Mouse (Mus musculus): ENCODE measurements around the gene Slc22a14. TPM values are rescaled to one million over a fixed set of nuclear protein-coding genes. Genes with fewer than 3 reads are reported as not detected.
"Not testable (repeated sequence)": the region's sequence is repeated elsewhere in the genome, so short reads cannot be mapped to it uniquely, and the experiment has no call there.

The Slc22a14 gene
- polyA plus RNA-seq, 1 experiment = not detected

- TF ChIP-seq CTCF (IDR thresholded peaks at IDR 0.05; ENCODE audit: extremely low read depth, insufficient read length, insufficient replicate concordance, low read depth, low read length) (no peak), POLR2A (IDR thresholded peaks at IDR 0.05; ENCODE audit: low read depth, low read length) (no peak)
- WGBS = 93% methylated on average over 5 of the region's 5 CpGs
Measured at GRCm38 (mm10) chr9:119280894-119281682, 84.3 kb downstream of the Slc22a14 start.

GRCm38 (mm10) chr9:119278031-119278430 lies 87.3 kb downstream of the Slc22a14 start:
- 92% methylated on average over 5 of the region's 5 CpGs for WGBS
- H3K27me3 ChIP-seq (ENCODE audit: control insufficient read depth, insufficient read depth, low read length) = no peaks in the 10 kb centered on the region
- no peak overlapping the region for H3K4me3 ChIP-seq (ENCODE audit: low read depth, low read length)
- H3K4me1 ChIP-seq (ENCODE audit: control insufficient read depth, insufficient read depth, insufficient read length, low read length) = no peaks in the 10 kb centered on the region
- peaks cover 25% of the 10 kb centered on the region for H3K36me3 ChIP-seq (ENCODE audit: control insufficient read depth, insufficient read depth, low read length)
- TF ChIP-seq CTCF (IDR thresholded peaks at IDR 0.05; ENCODE audit: extremely low read depth, insufficient read length, insufficient replicate concordance, low read depth, low read length) (no peak), POLR2A (IDR thresholded peaks at IDR 0.05; ENCODE audit: low read depth, low read length) (no peak)
- no peak overlapping the region for H3K27ac ChIP-seq (ENCODE audit: insufficient read depth, low read depth, low read length)

More at GRCm38 (mm10) chr9:119280894-119281682, 84.3 kb downstream of the Slc22a14 start:
- Histone ChIP-seq H3K27me3 (ENCODE audit: control insufficient read depth, insufficient read depth, low read length) (no peaks in the 10 kb centered on the region), H3K36me3 (ENCODE audit: control insufficient read depth, insufficient read depth, low read length) (peaks cover 26% of the 10 kb centered on the region), H3K4me1 (ENCODE audit: control insufficient read depth, insufficient read depth, insufficient read length, low read length) (no peaks in the 10 kb centered on the region), H3K27ac (ENCODE audit: insufficient read depth, low read depth, low read length) (no peak overlapping the region), H3K4me3 (ENCODE audit: low read depth, low read length) (no peak overlapping the region)

- no peak for TF ChIP-seq CTCF (IDR thresholded peaks at IDR 0.05; ENCODE audit: extremely low read depth, insufficient read length, insufficient replicate concordance, low read depth, low read length)
- no peak for TF ChIP-seq POLR2A (IDR thresholded peaks at IDR 0.05; ENCODE audit: low read depth, low read length)
- no peaks in the 10 kb centered on the region for H3K4me1 ChIP-seq (ENCODE audit: control insufficient read depth, insufficient read depth, insufficient read length, low read length)
- H3K27me3 ChIP-seq (ENCODE audit: control insufficient read depth, insufficient read depth, low read length) = no peaks in the 10 kb centered on the region
- 69% methylated on average over 7 of the region's 7 CpGs for WGBS
- H3K27ac ChIP-seq (ENCODE audit: insufficient read depth, low read depth, low read length) = no peak overlapping the region
- no peak overlapping the region for H3K4me3 ChIP-seq (ENCODE audit: low read depth, low read length)
- H3K36me3 ChIP-seq (ENCODE audit: control insufficient read depth, insufficient read depth, low read length) = peaks cover 16% of the 10 kb centered on the region
Measured at GRCm38 (mm10) chr9:119276321-119276720, 89.0 kb downstream of the Slc22a14 start.

GRCm38 (mm10) chr9:119274814-119275213 lies 90.5 kb downstream of the Slc22a14 start:
- H3K27me3 ChIP-seq (ENCODE audit: control insufficient read depth, insufficient read depth, low read length); H3K27ac ChIP-seq (ENCODE audit: insufficient read depth, low read depth, low read length); H3K4me3 ChIP-seq (ENCODE audit: low read depth, low read length); H3K4me1 ChIP-seq (ENCODE audit: control insufficient read depth, insufficient read depth, insufficient read length, low read length): not testable (repeated sequence)
- H3K36me3 ChIP-seq (ENCODE audit: control insufficient read depth, insufficient read depth, low read length) = peaks cover 17% of the 10 kb centered on the region
- WGBS = 87% methylated on average over 5 of the region's 5 CpGs

- no peak for TF ChIP-seq CTCF (IDR thresholded peaks at IDR 0.05; ENCODE audit: extremely low read depth, insufficient read length, insufficient replicate concordance, low read depth, low read length)
- TF ChIP-seq POLR2A (IDR thresholded peaks at IDR 0.05; ENCODE audit: low read depth, low read length) = no peak
- 75% methylated on average over 4 of the region's 4 CpGs for WGBS
- Histone ChIP-seq H3K4me1 (ENCODE audit: control insufficient read depth, insufficient read depth, insufficient read length, low read length) (no peaks in the 10 kb centered on the region), H3K36me3 (ENCODE audit: control insufficient read depth, insufficient read depth, low read length) (peaks cover 21% of the 10 kb centered on the region), H3K27ac (ENCODE audit: insufficient read depth, low read depth, low read length) (no peak overlapping the region), H3K27me3 (ENCODE audit: control insufficient read depth, insufficient read depth, low read length) (no peaks in the 10 kb centered on the region), H3K4me3 (ENCODE audit: low read depth, low read length) (no peak overlapping the region)
Measured at GRCm38 (mm10) chr9:119271496-119271895, 93.9 kb downstream of the Slc22a14 start.

GRCm38 (mm10) chr9:119268588-119269145 lies 96.7 kb downstream of the Slc22a14 start:
- no peak for TF ChIP-seq CTCF (IDR thresholded peaks at IDR 0.05; ENCODE audit: extremely low read depth, insufficient read length, insufficient replicate concordance, low read depth, low read length)
- TF ChIP-seq POLR2A (IDR thresholded peaks at IDR 0.05; ENCODE audit: low read depth, low read length) = no peak
- H3K4me3 ChIP-seq (ENCODE audit: low read depth, low read length) = no peak overlapping the region
- WGBS = 92% methylated on average over 11 of the region's 11 CpGs

GRCm38 (mm10) chr9:119268120-119268519 lies 97.2 kb downstream of the Slc22a14 start:
- H3K27me3 ChIP-seq (ENCODE audit: control insufficient read depth, insufficient read depth, low read length) = no peaks in the 10 kb centered on the region
- 81% methylated on average over 6 of the region's 6 CpGs for WGBS
- no peaks in the 10 kb centered on the region for H3K4me1 ChIP-seq (ENCODE audit: control insufficient read depth, insufficient read depth, insufficient read length, low read length)
- TF ChIP-seq CTCF (IDR thresholded peaks at IDR 0.05; ENCODE audit: extremely low read depth, insufficient read length, insufficient replicate concordance, low read depth, low read length) (no peak), POLR2A (IDR thresholded peaks at IDR 0.05; ENCODE audit: low read depth, low read length) (no peak)
- no peak overlapping the region for H3K4me3 ChIP-seq (ENCODE audit: low read depth, low read length)
- H3K27ac ChIP-seq (ENCODE audit: insufficient read depth, low read depth, low read length) = no peak overlapping the region
- peaks cover 42% of the 10 kb centered on the region for H3K36me3 ChIP-seq (ENCODE audit: control insufficient read depth, insufficient read depth, low read length)

More at GRCm38 (mm10) chr9:119268588-119269145, 96.7 kb downstream of the Slc22a14 start:
- Histone ChIP-seq H3K27me3 (ENCODE audit: control insufficient read depth, insufficient read depth, low read length) (no peaks in the 10 kb centered on the region), H3K36me3 (ENCODE audit: control insufficient read depth, insufficient read depth, low read length) (peaks cover 38% of the 10 kb centered on the region), H3K4me1 (ENCODE audit: control insufficient read depth, insufficient read depth, insufficient read length, low read length) (no peaks in the 10 kb centered on the region), H3K27ac (ENCODE audit: insufficient read depth, low read depth, low read length) (no peak overlapping the region)

- peaks cover 53% of the 10 kb centered on the region for H3K36me3 ChIP-seq (ENCODE audit: control insufficient read depth, insufficient read depth, low read length)
- H3K27ac ChIP-seq (ENCODE audit: insufficient read depth, low read depth, low read length); H3K4me1 ChIP-seq (ENCODE audit: control insufficient read depth, insufficient read depth, insufficient read length, low read length); H3K4me3 ChIP-seq (ENCODE audit: low read depth, low read length); H3K27me3 ChIP-seq (ENCODE audit: control insufficient read depth, insufficient read depth, low read length): not testable (repeated sequence)
- 81% methylated on average over 5 of the region's 5 CpGs for WGBS
Measured at GRCm38 (mm10) chr9:119266121-119266395, 99.3 kb downstream of the Slc22a14 start.

- H3K27me3 ChIP-seq (ENCODE audit: control insufficient read depth, insufficient read depth, low read length); H3K27ac ChIP-seq (ENCODE audit: insufficient read depth, low read depth, low read length); H3K4me1 ChIP-seq (ENCODE audit: control insufficient read depth, insufficient read depth, insufficient read length, low read length); H3K4me3 ChIP-seq (ENCODE audit: low read depth, low read length): not testable (repeated sequence)
- WGBS = 70% methylated on average over 1 of the region's 1 CpGs
- peaks cover 51% of the 10 kb centered on the region for H3K36me3 ChIP-seq (ENCODE audit: control insufficient read depth, insufficient read depth, low read length)
Measured at GRCm38 (mm10) chr9:119265373-119266120, 99.8 kb downstream of the Slc22a14 start.
